In the genomic region with DNA sequence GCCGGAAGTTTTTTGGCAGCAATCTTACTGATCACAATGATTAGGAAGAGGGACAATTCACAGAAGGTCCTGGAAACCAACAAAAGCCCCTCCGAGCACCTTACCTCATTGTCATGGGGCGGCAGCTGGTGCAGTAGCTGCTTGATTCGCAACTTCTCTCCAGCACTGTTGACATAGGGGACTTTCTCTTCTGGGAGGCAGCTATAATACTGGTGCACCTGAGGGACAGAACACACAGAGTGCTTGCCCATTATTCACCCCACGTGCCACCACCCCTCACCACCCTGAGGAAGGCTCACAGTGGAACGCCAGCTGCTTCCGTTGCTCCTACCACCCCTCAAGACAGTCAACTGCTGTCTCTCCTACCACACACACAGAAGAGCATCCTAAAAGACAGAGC, we compare ENCODE assay signal across 26 mouse cellular contexts.
DNase-seq lines count a peak whose midpoint lies in the region; ATAC-seq and TF ChIP-seq lines count a peak whose summit lies in the region.
"Had no signal": no experiment of that assay in that cellular context is flagged by ENCODE, and none has a peak within 500 bp of the region (broad histone marks: within the 10 kb centered on the region; RNA-seq: fewer than 3 reads in every experiment).

No protein-coding gene starts in this region.

- 83% methylated on average over 7 of the region's 7 CpGs for WGBS in embryonic facial prominence, embryonic 14.5 days
- WGBS in embryonic facial prominence, embryonic 10.5 days, result 87% methylated on average over 7 of the region's 7 CpGs
- whole genome bisulfite sequencing in heart, embryonic 11.5 days (ENCODE audit: insufficient replicate concordance), result 76% methylated on average over 7 of the region's 7 CpGs
- WGBS in lung, postnatal 0 days, result 60% methylated on average over 7 of the region's 7 CpGs

- no peaks in the 10 kb centered on the region for H3K9me3 ChIP-seq in embryonic facial prominence, embryonic 14.5 days (ENCODE audit: control insufficient read depth, low read length)
- H3K9me3 ChIP-seq in embryonic facial prominence, embryonic 10.5 days, result no peaks in the 10 kb centered on the region
- H3K9me3 ChIP-seq in heart, embryonic 11.5 days (replicated peaks; ENCODE audit: control insufficient read depth, low read length), result no peaks in the 10 kb centered on the region
- no peaks in the 10 kb centered on the region for H3K9me3 ChIP-seq in lung, postnatal 0 days (ENCODE audit: low read length)
- H3K9me3 ChIP-seq: embryonic facial prominence, embryonic 12.5 days; forebrain, embryonic 10.5 days; forebrain, embryonic 13.5 days; heart, embryonic 12.5 days; heart, embryonic 15.5 days had no signal

- no peak for TF ChIP-seq CTCF in lung, postnatal 0 days (IDR thresholded peaks at IDR 0.05)

- peaks cover 7% of the 10 kb centered on the region; the same call in 1 of the 2 replicates for H3K4me1 ChIP-seq in embryonic facial prominence, embryonic 14.5 days (ENCODE audit: control insufficient read depth, insufficient read depth, low read length)
- peaks cover 14% of the 10 kb centered on the region for H3K4me1 ChIP-seq in embryonic facial prominence, embryonic 10.5 days
- H3K4me1 ChIP-seq in heart, embryonic 11.5 days (ENCODE audit: control insufficient read depth, insufficient read depth, low read length), result peaks cover 31% of the 10 kb centered on the region
- H3K4me1 ChIP-seq in lung, postnatal 0 days (ENCODE audit: insufficient read depth, low read depth, low read length), result no peaks in the 10 kb centered on the region
- H3K4me1 ChIP-seq: embryonic facial prominence, embryonic 12.5 days; forebrain, embryonic 10.5 days; forebrain, embryonic 13.5 days had no signal

- no peak overlapping the region for H3K4me2 ChIP-seq in embryonic facial prominence, embryonic 14.5 days (ENCODE audit: low read depth, low read length)
- H3K4me2 ChIP-seq in heart, embryonic 11.5 days, result no peak overlapping the region; the same call in 1 of the 2 replicates
- no peak overlapping the region for H3K4me2 ChIP-seq in lung, postnatal 0 days (replicated peaks; ENCODE audit: low read depth, low read length)
- H3K4me2 ChIP-seq: embryonic facial prominence, embryonic 12.5 days; forebrain, embryonic 13.5 days; heart, embryonic 12.5 days; heart, embryonic 15.5 days; hindbrain, embryonic 14.5 days had no signal

- DNase-seq in embryonic facial prominence, embryonic 14.5 days (ENCODE audit: low spot score), result no peak
- DNase-seq in embryonic facial prominence, embryonic 10.5 days (ENCODE audit: low spot score), result no peak
- no peak for DNase-seq in heart, postnatal 10 days
- no peak for DNase-seq in lung, postnatal 0 days (ENCODE audit: low spot score)
- DNase-seq in lung, postnatal 4 days, result no peak
- DNase-seq: adrenal gland, adult 8-10 months; adrenal gland, postnatal 25 days; cerebellum, adult 18-20 months; cerebellum, adult 9-10 months; cerebellum, postnatal 14 days; gastrocnemius, postnatal 10 days; gastrocnemius, postnatal 36 days; heart, postnatal 14 days; heart, postnatal 4 days had no signal

- no peak overlapping the region for H3K9ac ChIP-seq in embryonic facial prominence, embryonic 14.5 days (ENCODE audit: low read depth, low read length)
- H3K9ac ChIP-seq in heart, embryonic 11.5 days (ENCODE audit: low read depth, low read length), result 0 out of 2 replicates have a peak overlapping the region, but pooled peaks have one; percentile 5
- no peak overlapping the region for H3K9ac ChIP-seq in lung, postnatal 0 days (replicated peaks; ENCODE audit: low read depth)
- H3K9ac ChIP-seq: embryonic facial prominence, embryonic 12.5 days; forebrain, embryonic 13.5 days; heart, embryonic 12.5 days; heart, embryonic 15.5 days; hindbrain, embryonic 14.5 days had no signal

- no peak for TF ChIP-seq EP300 in lung, postnatal 0 days (IDR thresholded peaks at IDR 0.05)

- peak; percentile 44; the same call in 1 of the 2 replicates for ATAC-seq in embryonic facial prominence, embryonic 14.5 days (ENCODE audit: low read depth)
- no peak for ATAC-seq in heart, embryonic 11.5 days (replicated peaks; ENCODE audit: insufficient number of reproducible peaks, low FRiP score, low TSS enrichment)
- ATAC-seq in lung, postnatal 0 days, result 0 out of 2 replicates have a peak, but pooled peaks have one; percentile 25
- ATAC-seq: activated CD4-positive, CD25-positive, alpha-beta regulatory T cell, adult 4 months; forebrain, embryonic 13.5 days; forebrain, embryonic 16.5 days; hindbrain, postnatal 0 days; inflammation-experienced regulatory T-cells, adult 6 months; intestine, embryonic 16.5 days had no signal

- H3K27ac ChIP-seq in embryonic facial prominence, embryonic 14.5 days (replicated peaks; ENCODE audit: low read depth, low read length), result no peak overlapping the region
- no peak overlapping the region for H3K27ac ChIP-seq in embryonic facial prominence, embryonic 10.5 days (replicated peaks)
- H3K27ac ChIP-seq in heart, embryonic 11.5 days (ENCODE audit: low read depth, low read length), result no peak overlapping the region
- H3K27ac ChIP-seq in lung, postnatal 0 days (ENCODE audit: low read length), result no peak overlapping the region
- H3K27ac ChIP-seq: embryonic facial prominence, embryonic 12.5 days; forebrain, embryonic 10.5 days; forebrain, embryonic 13.5 days; heart, embryonic 15.5 days; hindbrain, embryonic 14.5 days; hindbrain, postnatal 0 days had no signal

- no peak overlapping the region for H3K4me3 ChIP-seq in embryonic facial prominence, embryonic 14.5 days (ENCODE audit: low read depth, low read length)
- H3K4me3 ChIP-seq in embryonic facial prominence, embryonic 10.5 days, result no peak overlapping the region
- H3K4me3 ChIP-seq in heart, embryonic 11.5 days (ENCODE audit: low read depth, low read length), result no peak overlapping the region
- no peak overlapping the region for H3K4me3 ChIP-seq in lung, postnatal 0 days (ENCODE audit: low read depth, low read length)
- H3K4me3 ChIP-seq: embryonic facial prominence, embryonic 12.5 days; forebrain, embryonic 10.5 days; forebrain, embryonic 13.5 days; heart, embryonic 12.5 days; heart, embryonic 15.5 days had no signal

- peaks cover 13% of the 10 kb centered on the region for H3K36me3 ChIP-seq in embryonic facial prominence, embryonic 14.5 days (ENCODE audit: control insufficient read depth, insufficient read depth, low read length)
- peaks cover 13% of the 10 kb centered on the region for H3K36me3 ChIP-seq in embryonic facial prominence, embryonic 10.5 days (replicated peaks)
- H3K36me3 ChIP-seq in heart, embryonic 11.5 days (ENCODE audit: control insufficient read depth, insufficient read depth, low read length), result no peaks in the 10 kb centered on the region
- H3K36me3 ChIP-seq in lung, postnatal 0 days (ENCODE audit: insufficient read depth, low read length), result no peaks in the 10 kb centered on the region
- H3K36me3 ChIP-seq: forebrain, embryonic 10.5 days; heart, embryonic 15.5 days had no signal

- intact Hi-C loops in heart, postnatal 10 days (cut with DNase I), result loop anchor here (10.0 kb wide), 1 partner anchor 141 kb away; no protein-coding TSS in a partner anchor

- H3K27me3 ChIP-seq in embryonic facial prominence, embryonic 14.5 days (replicated peaks; ENCODE audit: control insufficient read depth, insufficient read depth, low read length), result no peaks in the 10 kb centered on the region
- H3K27me3 ChIP-seq in embryonic facial prominence, embryonic 10.5 days (replicated peaks; ENCODE audit: low read depth, poor library complexity, severe bottlenecking), result no peaks in the 10 kb centered on the region
- H3K27me3 ChIP-seq in heart, embryonic 11.5 days (ENCODE audit: control insufficient read depth, insufficient read depth, low read length), result no peaks in the 10 kb centered on the region
- no peaks in the 10 kb centered on the region for H3K27me3 ChIP-seq in lung, postnatal 0 days (replicated peaks; ENCODE audit: insufficient read depth, low read length)
- H3K27me3 ChIP-seq: embryonic facial prominence, embryonic 12.5 days; forebrain, embryonic 13.5 days; heart, embryonic 12.5 days; heart, embryonic 15.5 days had no signal
